Mouse (Mus musculus) ES-E14 (cell line): ENCODE results near the gene Morn4.

Source experiments
- ZC3H11A ChIP-seq: IDR thresholded peaks from 2 replicates; pipeline ENCODE4 v1.6.1; 2012; ENCODE audit warnings: low read depth, mild to moderate bottlenecking, inconsistent platforms, low read length, borderline replicate concordance
- ZNF384 ChIP-seq: IDR thresholded peaks from 2 replicates; pipeline ENCODE4 v1.6.1; 2012; ENCODE audit warnings: low read depth, low read length, inconsistent platforms

- TF ChIP-seq ZC3H11A = no peak
- no peak for TF ChIP-seq ZNF384
Measured at GRCm38 (mm10) chr19:42051948-42052347, 34.2 kb downstream of the Morn4 start, which contains the start of gene 4933411K16Rik.
